Mouse (Mus musculus) heart, embryonic 11.5 days (tissue): Measurements from ENCODE around the gene Clptm1. TPM values are rescaled to one million over a fixed set of nuclear protein-coding genes. Genes with fewer than 3 reads are reported as not detected.

Experiments used
- ATAC-seq: fragments of 200-750 bp; cut with Nextera tagmentation; replicated peaks from 2 replicates; pipeline ENCODE4 v1.8.0; 2017; ENCODE audit warnings: moderate library complexity; ENCODE audit not compliant: insufficient number of reproducible peaks, low FRiP score, low TSS enrichment
- H3K27ac ChIP-seq: fragments of 300-500 bp; sonication (generic); 2 replicates; pipeline ENCODE4 v1.5.1; 2014; ENCODE audit warnings: mild to moderate bottlenecking, low read depth, low read length
- H3K27me3 ChIP-seq: fragments of 300-500 bp; sonication (generic); 2 replicates; pipeline ENCODE4 v1.6.1; 2014; ENCODE audit warnings: mild to moderate bottlenecking, low read length, mixed read lengths; ENCODE audit not compliant: control insufficient read depth, insufficient read depth
- H3K36me3 ChIP-seq: fragments of 300-500 bp; sonication (generic); 2 replicates; pipeline ENCODE4 v1.6.1; 2014; ENCODE audit warnings: mild to moderate bottlenecking, low read length, moderate library complexity, mixed read lengths; ENCODE audit not compliant: control insufficient read depth, insufficient read depth
- H3K4me1 ChIP-seq: fragments of 300-500 bp; sonication (generic); 2 replicates; pipeline ENCODE4 v1.6.1; 2014; ENCODE audit warnings: low read length; ENCODE audit not compliant: control insufficient read depth, insufficient read depth
- H3K4me2 ChIP-seq: fragments of 300-500 bp; sonication (generic); 2 replicates; pipeline ENCODE4 v1.6.1; 2014; ENCODE audit warnings: mild to moderate bottlenecking, moderate library complexity
- H3K4me3 ChIP-seq: fragments of 300-500 bp; sonication (generic); 2 replicates; pipeline ENCODE4 v1.5.1; 2014; ENCODE audit warnings: low read depth, low read length
- H3K9ac ChIP-seq: fragments of 300-500 bp; sonication (generic); 2 replicates; pipeline ENCODE4 v1.6.1; 2014; ENCODE audit warnings: mild to moderate bottlenecking, low read depth, low read length, moderate library complexity
- H3K9me3 ChIP-seq: fragments of 300-500 bp; sonication (generic); replicated peaks from 2 replicates; pipeline ENCODE4 v1.6.1; 2016; ENCODE audit warnings: low read length; ENCODE audit not compliant: control insufficient read depth
- WGBS: fragments of 180-500 bp; shearing (Covaris S2); extraction: QIAGEN DNeasy Blood & Tissue Kit; methylation state at CpG from one replicate; pipeline ENCODE4 v1.1.7; 2014; ENCODE audit not compliant: insufficient replicate concordance; 5-methylcytosine and 5-hydroxymethylcytosine counted together
- polyA plus RNA-seq: library from polyadenylated mRNA; unstranded; fragments of >200 nt; fragmentation: Nextera tagmentation; extraction: Ambion mirVana; gene quantifications from 2 replicates; pipeline ENCODE4 v1.2.1, GENCODE M21; 2014

Gene Clptm1
- polyA plus RNA-seq, 1 experiment from 2014 or later: 86.8 TPM

DNA sequence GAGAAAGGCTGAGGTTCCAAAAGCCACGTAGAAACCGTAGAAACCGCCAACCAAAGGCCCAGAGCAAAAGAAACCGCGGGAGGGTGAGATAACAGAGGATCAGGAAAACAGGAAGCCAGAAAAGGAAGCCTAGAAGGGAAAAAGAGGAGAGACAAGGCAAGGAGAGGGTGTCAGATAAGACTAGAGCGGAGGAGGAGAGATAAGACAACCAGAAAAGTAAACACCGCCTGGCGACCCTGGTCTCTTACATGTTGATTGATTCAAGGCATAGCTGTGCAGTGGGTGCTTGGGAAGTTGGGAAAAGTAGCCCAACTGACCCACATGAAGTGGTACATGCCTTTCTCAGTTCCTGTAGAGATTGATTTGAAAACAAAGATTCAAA, 30.4 kb upstream of the Clptm1 start:
- Histone ChIP-seq H3K36me3 (peaks cover 6% of the 10 kb centered on the region), H3K4me3 (no peak overlapping the region), H3K9me3 (no peaks in the 10 kb centered on the region), H3K4me1 (peaks cover 38% of the 10 kb centered on the region), H3K27ac (peak overlapping the region; percentile 88), H3K27me3 (no peaks in the 10 kb centered on the region), H3K9ac (no peak overlapping the region), H3K4me2 (peak overlapping the region; percentile 25)
- no peak for ATAC-seq
- WGBS: 6% methylated on average over 8 of the region's 8 CpGs

DNA sequence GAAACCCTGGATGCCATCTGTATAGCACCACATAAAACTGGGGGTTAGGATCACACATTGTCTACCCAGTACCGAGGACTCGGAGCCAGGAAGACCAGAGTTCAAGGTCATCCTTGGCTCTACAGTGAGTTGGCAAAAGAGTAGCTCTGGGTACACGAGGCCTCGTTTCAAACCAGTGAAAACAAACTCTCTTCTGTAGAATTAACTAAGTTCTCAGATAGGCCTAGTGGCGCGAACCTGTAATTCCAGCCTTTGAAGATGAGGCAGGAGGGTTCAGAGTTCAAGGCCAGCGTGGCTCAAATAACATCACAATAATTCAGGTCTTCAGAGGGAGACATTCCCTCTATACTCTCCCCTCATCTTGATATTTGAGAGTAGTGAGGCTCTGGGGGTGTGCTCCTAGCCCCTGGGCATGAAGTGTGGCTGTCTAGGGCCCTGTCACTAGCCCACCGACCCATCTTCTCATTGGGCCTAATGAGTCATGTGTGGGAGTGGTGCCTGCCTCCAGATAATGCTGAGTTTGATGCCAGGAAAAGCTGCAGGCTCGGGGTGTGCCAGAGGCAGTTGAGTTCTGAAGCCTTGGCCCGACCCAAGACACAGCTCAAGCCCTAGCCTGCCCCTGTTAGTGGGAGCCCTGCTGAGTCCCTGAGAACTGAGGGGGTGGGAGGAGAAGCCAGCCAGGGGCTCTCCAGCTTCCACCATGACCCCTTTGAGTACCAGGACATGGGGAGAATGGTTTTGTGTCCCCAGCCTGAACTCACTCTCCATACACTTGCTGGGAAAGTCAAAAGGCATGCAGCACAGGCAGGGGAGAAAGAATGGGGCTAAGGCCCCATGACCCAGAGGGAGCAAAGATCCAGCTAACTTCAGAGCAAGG, 29.7 kb upstream of the Clptm1 start:
- Histone ChIP-seq H3K36me3 (peaks cover 6% of the 10 kb centered on the region), H3K4me1 (peaks cover 38% of the 10 kb centered on the region), H3K27me3 (no peaks in the 10 kb centered on the region), H3K4me3 (no peak overlapping the region), H3K9me3 (no peaks in the 10 kb centered on the region), H3K27ac (peak overlapping the region; percentile 88), H3K9ac (no peak overlapping the region), H3K4me2 (peak overlapping the region; percentile 25)
- no peak for ATAC-seq
- 68% methylated on average over 10 of the region's 10 CpGs for WGBS

DNA sequence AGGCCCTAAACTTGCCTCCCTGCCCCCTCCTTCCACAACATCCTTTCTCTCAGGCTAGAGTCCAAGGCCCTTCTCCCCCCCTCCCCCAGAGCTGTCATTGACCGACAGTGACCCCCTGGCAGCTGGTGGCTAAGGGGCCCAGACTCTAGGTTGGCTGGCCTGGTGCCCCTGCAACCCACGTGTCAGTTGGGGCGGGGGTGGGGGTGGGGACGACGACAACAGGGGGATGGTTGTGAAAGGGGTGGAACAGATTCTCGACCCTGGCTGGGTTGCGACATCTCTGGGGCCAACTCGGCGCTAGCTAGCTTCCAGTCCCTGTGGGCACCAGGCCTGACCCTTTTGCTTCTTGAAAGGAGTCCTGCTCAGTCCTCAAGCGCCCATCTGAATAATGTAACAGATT, 28.6 kb upstream of the Clptm1 start:
- H3K27me3 ChIP-seq: no peaks in the 10 kb centered on the region
- no peak overlapping the region for H3K4me3 ChIP-seq
- H3K4me2 ChIP-seq: peak overlapping the region; percentile 22; the same call in 1 of the 2 replicates
- ATAC-seq: no peak
- H3K36me3 ChIP-seq: peaks cover 6% of the 10 kb centered on the region
- peaks cover 32% of the 10 kb centered on the region for H3K4me1 ChIP-seq
- H3K27ac ChIP-seq: peak overlapping the region; percentile 54
- H3K9ac ChIP-seq: no peak overlapping the region
- H3K9me3 ChIP-seq: no peaks in the 10 kb centered on the region
- WGBS: 24% methylated on average over 10 of the region's 10 CpGs

DNA sequence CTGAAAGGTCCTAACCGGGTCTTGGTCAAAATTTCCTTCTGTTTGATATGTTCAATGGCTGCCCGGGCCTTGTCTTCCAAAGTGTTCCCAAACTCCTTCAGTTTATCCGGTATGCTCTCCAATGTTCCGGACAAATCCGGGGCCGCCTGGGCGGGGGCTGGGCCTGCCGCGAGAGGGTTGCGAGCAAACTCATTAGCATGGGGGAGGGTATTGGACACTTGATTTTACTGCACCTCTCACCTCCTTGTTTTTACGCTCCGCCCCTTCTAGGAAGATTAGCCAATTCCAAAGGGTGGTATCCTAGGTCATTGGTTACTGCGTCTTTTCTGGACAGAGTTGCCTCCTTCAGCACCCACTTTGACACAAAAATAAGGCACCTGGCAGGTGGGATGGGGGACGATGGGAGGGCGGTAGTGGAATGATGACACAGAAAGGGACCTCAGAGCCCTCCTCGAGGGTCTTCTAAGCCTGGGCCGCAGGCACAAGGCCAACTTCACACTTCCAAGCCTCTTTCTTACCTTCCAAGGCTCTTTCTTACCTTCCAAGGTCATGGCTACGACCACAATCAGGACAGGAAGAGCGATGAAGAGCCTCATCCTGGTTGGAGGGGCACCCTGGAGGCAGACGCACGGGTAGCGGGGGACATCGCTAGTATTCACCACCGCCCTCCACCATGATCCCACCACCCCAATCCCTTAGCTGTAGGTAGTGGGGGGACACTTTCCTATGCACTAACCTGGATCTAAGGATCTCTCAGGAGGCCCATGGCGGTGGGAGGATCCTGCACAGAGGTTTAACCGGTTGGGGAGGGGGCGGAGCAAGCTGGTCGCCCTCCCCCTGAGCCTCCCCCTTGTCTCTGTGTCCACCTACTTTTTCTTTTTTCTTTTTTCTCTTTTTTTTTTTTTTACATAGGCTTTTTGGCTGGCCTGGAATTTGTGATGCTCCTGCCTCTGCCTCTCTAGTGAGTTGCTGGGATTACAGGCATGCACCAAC, 27.3 kb upstream of the Clptm1 start, which contains the start of gene Apoc1:
Gene Apoc1, minus strand, starts transcription at position 788 of the 993 bp plus-strand sequence.
- no peaks in the 10 kb centered on the region for H3K9me3 ChIP-seq
- H3K36me3 ChIP-seq: peaks cover 6% of the 10 kb centered on the region
- H3K27ac ChIP-seq: peak within 1 kb of the TSS; percentile 54
- H3K4me3 ChIP-seq: no peak within 1 kb of the TSS
- no peak for ATAC-seq
- no peaks in the 10 kb centered on the region for H3K27me3 ChIP-seq
- WGBS: 43% methylated on average over 28 of the region's 28 CpGs
- H3K4me1 ChIP-seq: peaks cover 32% of the 10 kb centered on the region
- peak within 1 kb of the TSS; percentile 29 for H3K4me2 ChIP-seq
- H3K9ac ChIP-seq: no peak within 1 kb of the TSS

DNA sequence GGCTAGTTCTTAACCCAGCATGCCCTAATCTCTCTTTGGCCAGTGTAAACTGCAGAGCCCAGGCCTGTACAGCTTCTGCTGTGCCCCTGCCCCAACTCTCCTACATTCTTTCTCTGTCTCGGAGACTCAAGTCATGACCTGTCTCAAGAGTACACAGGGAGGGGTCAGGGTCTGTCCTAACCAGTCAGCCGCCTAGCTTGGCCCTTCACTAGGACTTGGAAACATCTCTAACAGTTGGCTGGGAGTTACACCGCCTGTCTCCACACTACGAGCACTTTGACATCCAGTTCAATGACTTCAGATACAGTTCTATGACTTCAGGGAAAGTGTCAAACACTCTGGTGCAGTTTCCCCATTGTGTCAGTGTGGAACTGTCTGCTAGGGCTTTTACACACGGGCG, 26.6 kb upstream of the Clptm1 start:
- 67% methylated on average over 6 of the region's 6 CpGs for WGBS
- no peak overlapping the region for H3K27ac ChIP-seq
- no peak for ATAC-seq
- H3K4me3 ChIP-seq: no peak overlapping the region
- H3K27me3 ChIP-seq: no peaks in the 10 kb centered on the region
- H3K4me1 ChIP-seq: peaks cover 29% of the 10 kb centered on the region
- no peak overlapping the region for H3K9ac ChIP-seq
- no peak overlapping the region for H3K4me2 ChIP-seq
- no peaks in the 10 kb centered on the region for H3K9me3 ChIP-seq
- peaks cover 3% of the 10 kb centered on the region for H3K36me3 ChIP-seq

DNA sequence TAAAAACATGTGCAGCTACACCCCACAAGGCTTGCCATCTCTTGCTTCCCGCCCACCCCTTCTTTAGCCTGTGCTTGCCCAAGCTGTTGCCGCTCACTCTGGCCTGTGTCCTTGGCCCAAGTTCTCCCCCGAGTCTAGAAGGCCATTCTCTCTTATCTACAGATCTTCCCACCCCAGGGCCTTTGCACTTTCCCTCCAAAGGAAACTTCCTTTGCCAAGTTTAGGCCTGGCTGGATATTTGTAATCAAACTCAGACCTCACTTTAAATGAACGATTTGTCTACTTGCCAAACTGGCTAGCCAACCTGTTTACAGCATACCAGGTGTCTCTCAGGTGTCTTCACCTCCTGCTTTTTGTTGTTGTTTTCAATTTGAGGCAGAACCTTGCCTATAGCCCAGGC, 26.0 kb upstream of the Clptm1 start:
- Histone ChIP-seq H3K4me3 (no peak overlapping the region), H3K4me1 (peaks cover 29% of the 10 kb centered on the region), H3K27ac (no peak overlapping the region), H3K9me3 (no peaks in the 10 kb centered on the region), H3K4me2 (no peak overlapping the region), H3K9ac (no peak overlapping the region), H3K36me3 (no peaks in the 10 kb centered on the region), H3K27me3 (no peaks in the 10 kb centered on the region)
- 82% methylated on average over 4 of the region's 4 CpGs for WGBS
- no peak for ATAC-seq

DNA sequence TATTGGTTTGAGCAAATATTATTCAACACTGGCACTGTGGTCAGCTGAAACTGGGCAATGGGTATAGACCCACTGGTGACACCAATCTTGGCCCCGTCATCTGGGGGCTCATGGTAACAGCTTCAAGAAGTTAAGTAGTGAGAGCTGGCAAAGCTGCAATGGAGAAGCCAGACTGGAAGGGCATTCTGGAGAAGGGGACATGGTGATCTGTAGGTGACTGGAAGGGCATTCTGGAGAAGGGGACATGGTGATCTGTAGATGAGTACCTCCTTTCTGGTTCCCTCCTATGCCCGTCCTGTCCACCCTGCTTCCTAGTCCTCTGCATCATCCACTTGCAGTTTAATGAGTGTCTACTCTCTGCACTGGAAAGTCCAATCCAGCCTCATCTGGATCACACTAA, 23.8 kb upstream of the Clptm1 start:
- H3K27ac ChIP-seq: no peak overlapping the region
- H3K9ac ChIP-seq: no peak overlapping the region
- ATAC-seq: no peak
- H3K9me3 ChIP-seq: no peaks in the 10 kb centered on the region
- no peaks in the 10 kb centered on the region for H3K36me3 ChIP-seq
- peaks cover 18% of the 10 kb centered on the region for H3K4me1 ChIP-seq
- 93% methylated on average over 2 of the region's 2 CpGs for WGBS
- no peak overlapping the region for H3K4me2 ChIP-seq
- no peak overlapping the region for H3K4me3 ChIP-seq
- no peaks in the 10 kb centered on the region for H3K27me3 ChIP-seq

DNA sequence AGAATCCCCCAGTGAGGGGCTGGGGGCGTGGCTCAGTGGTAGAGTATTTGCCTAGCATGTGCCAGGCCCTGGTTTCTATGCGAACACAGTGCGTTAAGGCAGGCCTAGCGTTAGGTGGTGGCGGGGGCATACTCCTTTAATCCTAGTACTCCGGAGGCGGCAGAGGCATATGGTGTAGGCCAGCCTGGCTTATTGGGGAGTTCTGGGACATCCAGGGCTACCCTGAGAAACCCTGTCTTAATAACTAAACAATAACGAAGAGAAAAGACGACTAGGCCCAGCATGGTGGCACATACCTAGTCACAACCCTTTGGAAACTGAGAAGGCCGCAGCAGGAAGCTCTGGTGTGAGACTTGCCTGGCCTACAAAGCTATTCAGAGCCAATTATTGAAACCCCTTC, 23.3 kb upstream of the Clptm1 start:
- Histone ChIP-seq H3K4me2 (no peak overlapping the region), H3K4me1 (peaks cover 13% of the 10 kb centered on the region), H3K36me3 (no peaks in the 10 kb centered on the region), H3K27me3 (no peaks in the 10 kb centered on the region), H3K27ac (no peak overlapping the region), H3K4me3 (no peak overlapping the region), H3K9me3 (no peaks in the 10 kb centered on the region), H3K9ac (no peak overlapping the region)
- no peak for ATAC-seq
- WGBS: 89% methylated on average over 10 of the region's 10 CpGs
